Comparison of ENCODE assay signal across 8 mouse cellular contexts in the genomic region with DNA sequence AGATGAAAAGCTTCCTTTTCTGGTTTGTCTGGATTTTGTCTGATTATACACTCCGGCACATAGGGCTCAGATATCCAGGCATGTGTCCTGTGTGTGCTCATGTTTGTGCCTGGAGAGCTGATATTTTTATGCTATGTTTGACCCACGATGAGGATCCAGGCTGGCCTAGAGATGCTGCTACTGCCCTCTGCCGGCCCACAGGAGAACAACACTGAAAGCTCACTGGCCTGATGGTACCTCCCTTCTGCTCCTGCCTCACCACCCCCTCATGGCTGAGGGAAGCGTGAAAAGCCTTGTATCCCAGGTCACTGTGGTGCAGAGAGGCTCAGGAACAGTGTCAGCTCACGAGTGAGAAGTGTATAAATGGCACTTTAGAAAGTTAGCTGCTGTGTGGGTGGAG. TPM values are rescaled to one million over a fixed set of nuclear protein-coding genes. Genes with fewer than 3 reads are reported as not detected.
DNase-seq lines count a peak whose midpoint lies in the region; ATAC-seq and TF ChIP-seq lines count a peak whose summit lies in the region.

No protein-coding gene starts in this region.

- no peak overlapping the region for H3K4me2 ChIP-seq in forebrain, embryonic 12.5 days
- H3K4me2 ChIP-seq in lung, postnatal 0 days (replicated peaks; ENCODE audit: low read depth, low read length) = no peak overlapping the region

- peak; percentile 99 for TF ChIP-seq CTCF in lung, postnatal 0 days (IDR thresholded peaks at IDR 0.05)

- peak; percentile 67 for DNase-seq in ES-CJ7 (ENCODE audit: low read depth, low spot score)
- DNase-seq in c-Kit-negative CD71-positive TER-119-positive erythroid progenitor cells, embryonic 14.5 days (ENCODE audit: low read depth, low spot score) = peak; percentile 39
- DNase-seq in heart, postnatal 4 days = peak; percentile 90
- peak; percentile 79 for DNase-seq in layer of hippocampus, adult 9-11 months
- DNase-seq in lung, postnatal 0 days (ENCODE audit: low spot score) = peak; percentile 91
- DNase-seq in ovary, postnatal 14 days (ENCODE audit: low spot score) = peak; percentile 78
- peak; percentile 78 for DNase-seq in thymus, postnatal 14 days

- no peak overlapping the region for H3K4me3 ChIP-seq in forebrain, embryonic 12.5 days (replicated peaks)
- no peak overlapping the region for H3K4me3 ChIP-seq in lung, postnatal 0 days (ENCODE audit: low read depth, low read length)

- H3K4me1 ChIP-seq in forebrain, embryonic 12.5 days = no peaks in the 10 kb centered on the region
- H3K4me1 ChIP-seq in lung, postnatal 0 days (ENCODE audit: insufficient read depth, low read depth, low read length) = no peaks in the 10 kb centered on the region

- TF ChIP-seq EP300 in lung, postnatal 0 days (IDR thresholded peaks at IDR 0.05) = no peak

- no peaks in the 10 kb centered on the region for H3K36me3 ChIP-seq in forebrain, embryonic 12.5 days (replicated peaks)
- no peaks in the 10 kb centered on the region for H3K36me3 ChIP-seq in lung, postnatal 0 days (ENCODE audit: insufficient read depth, low read length)

- no peaks in the 10 kb centered on the region for H3K27me3 ChIP-seq in forebrain, embryonic 12.5 days
- no peaks in the 10 kb centered on the region for H3K27me3 ChIP-seq in lung, postnatal 0 days (replicated peaks; ENCODE audit: insufficient read depth, low read length)

- 11% methylated on average over 5 of the region's 5 CpGs for WGBS in forebrain, embryonic 12.5 days
- WGBS in lung, postnatal 0 days = 3% methylated on average over 5 of the region's 5 CpGs

- ATAC-seq in forebrain, embryonic 12.5 days (ENCODE audit: low FRiP score) = peak; percentile 53; the same call in 1 of the 2 replicates
- ATAC-seq in lung, postnatal 0 days = peak; percentile 86

- no peak overlapping the region for H3K27ac ChIP-seq in forebrain, embryonic 12.5 days
- H3K27ac ChIP-seq in lung, postnatal 0 days (ENCODE audit: low read length) = no peak overlapping the region

- H3K9me3 ChIP-seq in forebrain, embryonic 12.5 days = no peaks in the 10 kb centered on the region
- no peaks in the 10 kb centered on the region for H3K9me3 ChIP-seq in lung, postnatal 0 days (ENCODE audit: low read length)

- H3K9ac ChIP-seq in forebrain, embryonic 12.5 days = no peak overlapping the region
- no peak overlapping the region for H3K9ac ChIP-seq in lung, postnatal 0 days (replicated peaks; ENCODE audit: low read depth)

RNA-seq across cellular contexts. Expression of a gene that starts 9.6 kb away (rescaled TPM):
- polyA plus RNA-seq in forebrain, embryonic 12.5 days (2016; fragmentation: Nextera tagmentation; extraction: Ambion mirVana) = 0.28 and 0.49 TPM in 2 replicates
- under 1 TPM in 1 of 2 experiments, not detected in 1; 0.25 TPM for total RNA-seq in heart, postnatal 4 days (2021)
- 0.53 and 0.62 TPM in 2 replicates for polyA plus RNA-seq in lung, postnatal 0 days (2015; fragmentation: Nextera tagmentation; extraction: Ambion mirVana)

RNA-seq across cellular contexts. Expression of a gene that starts 19.3 kb away (rescaled TPM):
- polyA plus RNA-seq in forebrain, embryonic 12.5 days (2016; fragmentation: Nextera tagmentation; extraction: Ambion mirVana) = 1.1 and 1.5 TPM in 2 replicates
- 1 to 10 TPM; 2.5 to 2.8 TPM for total RNA-seq in heart, postnatal 4 days (2021)
- polyA plus RNA-seq in lung, postnatal 0 days (2015; fragmentation: Nextera tagmentation; extraction: Ambion mirVana) = 4.9 and 6.4 TPM in 2 replicates

RNA-seq across cellular contexts. Expression of a gene that starts 25.9 kb away (rescaled TPM):
- polyA plus RNA-seq in forebrain, embryonic 12.5 days (2016; fragmentation: Nextera tagmentation; extraction: Ambion mirVana) = 0.14 TPM in 2 replicates
- under 1 TPM; 0.26 to 0.50 TPM for total RNA-seq in heart, postnatal 4 days (2021)
- 0.10 and 0.14 TPM in 2 replicates for polyA plus RNA-seq in lung, postnatal 0 days (2015; fragmentation: Nextera tagmentation; extraction: Ambion mirVana)

RNA-seq across cellular contexts. Expression of a gene that starts 44.6 kb away (rescaled TPM):
- polyA plus RNA-seq in forebrain, embryonic 12.5 days (2016; fragmentation: Nextera tagmentation; extraction: Ambion mirVana) = 7.1 and 7.8 TPM in 2 replicates
- 10 to 100 TPM; 26.4 to 28.3 TPM for total RNA-seq in heart, postnatal 4 days (2021)
- polyA plus RNA-seq in lung, postnatal 0 days (2015; fragmentation: Nextera tagmentation; extraction: Ambion mirVana) = 21.3 and 23.2 TPM in 2 replicates

RNA-seq across cellular contexts. Expression of a gene that starts 45.2 kb away (rescaled TPM):
- polyA plus RNA-seq in forebrain, embryonic 12.5 days (2016; fragmentation: Nextera tagmentation; extraction: Ambion mirVana) = 32.2 and 36.7 TPM in 2 replicates
- 10 to 100 TPM; 19.3 to 20.1 TPM for total RNA-seq in heart, postnatal 4 days (2021)
- 12.8 and 16.5 TPM in 2 replicates for polyA plus RNA-seq in lung, postnatal 0 days (2015; fragmentation: Nextera tagmentation; extraction: Ambion mirVana)

Comparison
In these comparisons a context has a peak if more than half of its experiments do, and no peak if none do; other contexts are left out.
1. DNase-seq: peak in every context shown above with its lines; median percentile 91 in lung, postnatal 0 days; 90 in heart, postnatal 4 days; 79 in layer of hippocampus, adult 9-11 months; 78 in ovary, postnatal 14 days; 78 in thymus, postnatal 14 days; 67 in ES-CJ7; 39 in c-Kit-negative CD71-positive TER-119-positive erythroid progenitor cells, embryonic 14.5 days.